Mouse (Mus musculus) left cerebral cortex, postnatal 10 days (tissue): Measurements from ENCODE around the gene Rnf10. TPM values are rescaled to one million over a fixed set of nuclear protein-coding genes. Genes with fewer than 3 reads are reported as not detected.
"Not testable (repeated sequence)": the region's sequence is repeated elsewhere in the genome, so short reads cannot be mapped to it uniquely, and the experiment has no call there.

Experiments
- DNase-seq, 2 experiments: peaks; one replicate each; pipeline ENCODE4 v3.0.0; 2021 to 2022; ENCODE audit warnings: low spot score in 2 of 2, mixed read lengths in 1 of 2; ENCODE audit errors: extremely low spot score in 1 of 2
- intact Hi-C: fragments of 180-260 bp; cut with DNase I; formaldehyde crosslinking; loops from one replicate; pipeline ENCODE4 v1.15.1; 2025
- total RNA-seq, 2 experiments: library from RNA; stranded (reverse); gene quantifications; 2 replicates each; pipeline ENCODE4 v1.2.3; 2021

Gene Rnf10
- total RNA-seq, result 100 to 1,000 TPM; 256 to 269 TPM

- intact Hi-C loops, result no loop called here
- DNase-seq, result peak; percentile 96 to 99
Measured at GRCm38 (mm10) chr5:115272812-115273548, at the start of gene Rnf10. Rnf10 (minus strand) TSS chr5:115272898.

GRCm38 (mm10) chr5:115319004-115319940 lies 46.6 kb upstream of the Rnf10 start:
- intact Hi-C loops, result loop anchor here (2.0 kb wide), 1 partner anchor 18 kb away; the partner anchor contains the start of gene Dynll1
- peak; percentile 67 to 87 for DNase-seq

GRCm38 (mm10) chr5:115317645-115318328 lies 45.1 kb upstream of the Rnf10 start:
- intact Hi-C loops, result loop anchor here (2.0 kb wide), 1 partner anchor 17 kb away; the partner anchor contains the start of gene Dynll1

GRCm38 (mm10) chr5:115316968-115317644 lies 44.4 kb upstream of the Rnf10 start:
- no peak for DNase-seq
- intact Hi-C loops, result no loop called here

More at GRCm38 (mm10) chr5:115317645-115318328, 45.1 kb upstream of the Rnf10 start:
- no peak for DNase-seq

GRCm38 (mm10) chr5:115313668-115313943 lies 40.9 kb upstream of the Rnf10 start:
- no peak for DNase-seq
- intact Hi-C loops, result no loop called here

- intact Hi-C loops, result no loop called here
- no peak for DNase-seq
Measured at GRCm38 (mm10) chr5:115312816-115313667, 40.3 kb upstream of the Rnf10 start.

GRCm38 (mm10) chr5:115312354-115312753 lies 39.7 kb upstream of the Rnf10 start:
- no peak for DNase-seq
- intact Hi-C loops, result no loop called here

- not testable (repeated sequence) for DNase-seq
- intact Hi-C loops, result loop anchor here (5.0 kb wide), 1 partner anchor 45 kb away; the partner anchor contains the start of gene Cox6a1
Measured at GRCm38 (mm10) chr5:115302190-115302589, 29.5 kb upstream of the Rnf10 start.

- DNase-seq, result peak in 1 of 2 experiments; percentile 30
- intact Hi-C loops, result loop anchor here (2.0 to 5.0 kb wide), 2 partner anchors 17 to 46 kb away; partner anchors contain the start of gene Cox6a1
Measured at GRCm38 (mm10) chr5:115301615-115302014, 28.9 kb upstream of the Rnf10 start.

GRCm38 (mm10) chr5:115300792-115301614 lies 28.3 kb upstream of the Rnf10 start, which contains the start of gene Dynll1:
Dynll1 (minus strand) TSS chr5:115300999.
- DNase-seq, result peak; percentile 99
- intact Hi-C loops, result loop anchor here (2.0 to 5.0 kb wide), 2 partner anchors 18 to 46 kb away; partner anchors contain the start of gene Cox6a1

- intact Hi-C loops, result loop anchor here (2.0 to 5.0 kb wide), 2 partner anchors 19 to 47 kb away; partner anchors contain the start of gene Cox6a1
- DNase-seq, result peak; percentile 66 to 83
Measured at GRCm38 (mm10) chr5:115300035-115300744, 27.5 kb upstream of the Rnf10 start.

GRCm38 (mm10) chr5:115296347-115296746 lies 23.6 kb upstream of the Rnf10 start:
- intact Hi-C loops, result loop anchor here (5.0 kb wide), 1 partner anchor 36 kb away; no protein-coding TSS in a partner anchor
- no peak for DNase-seq

- no peak for DNase-seq
- intact Hi-C loops, result no loop called here
Measured at GRCm38 (mm10) chr5:115294173-115294572, 21.5 kb upstream of the Rnf10 start.

- intact Hi-C loops, result no loop called here
- no peak for DNase-seq
Measured at GRCm38 (mm10) chr5:115284735-115285134, 12.0 kb upstream of the Rnf10 start.

GRCm38 (mm10) chr5:115280050-115280687 lies 7.5 kb upstream of the Rnf10 start:
- intact Hi-C loops, result no loop called here
- peak in 1 of 2 experiments; percentile 53 for DNase-seq
